Mouse (Mus musculus) layer of hippocampus, postnatal 14 days (tissue): ENCODE results near the gene Ide. TPM values are rescaled to one million over a fixed set of nuclear protein-coding genes. Genes with fewer than 3 reads are reported as not detected.

Experiments
- total RNA-seq, 2 experiments: library from RNA; stranded (reverse); gene quantifications; 2 replicates each; pipeline ENCODE4 v1.2.3; 2021

Gene Ide
- total RNA-seq, 2 experiments from 2014 or later: 46.1 to 46.4 TPM

Other genes with a start within 250 kb of the Ide start
- gene March5, start 130.3 kb downstream of the Ide start, total RNA-seq: 10 to 100 TPM; 83.5 to 84.0 TPM
- 10 to 100 TPM; 59.6 to 61.8 TPM for gene Cpeb3, start 129.3 kb downstream of the Ide start, total RNA-seq
- gene Kif11, start 38.6 kb upstream of the Ide start, total RNA-seq: 1 to 10 TPM; 2.4 to 3.1 TPM
- gene Hhex, start 97.0 kb upstream of the Ide start, total RNA-seq: 1 to 10 TPM; 2.6 to 3.6 TPM
- 10 to 100 TPM; 50.1 to 52.5 TPM for gene Exoc6, start 212.6 kb upstream of the Ide start, total RNA-seq